Mouse (Mus musculus) right cerebral cortex, postnatal 14 days (tissue): ENCODE data around the gene Olfr830.
"Not testable (repeated sequence)": the region's sequence is repeated elsewhere in the genome, so short reads cannot be mapped to it uniquely, and the experiment has no call there.

Source experiments
- DNase-seq: peaks from one replicate; pipeline ENCODE4 v3.0.0; 2022

Gene Olfr830

DNA sequence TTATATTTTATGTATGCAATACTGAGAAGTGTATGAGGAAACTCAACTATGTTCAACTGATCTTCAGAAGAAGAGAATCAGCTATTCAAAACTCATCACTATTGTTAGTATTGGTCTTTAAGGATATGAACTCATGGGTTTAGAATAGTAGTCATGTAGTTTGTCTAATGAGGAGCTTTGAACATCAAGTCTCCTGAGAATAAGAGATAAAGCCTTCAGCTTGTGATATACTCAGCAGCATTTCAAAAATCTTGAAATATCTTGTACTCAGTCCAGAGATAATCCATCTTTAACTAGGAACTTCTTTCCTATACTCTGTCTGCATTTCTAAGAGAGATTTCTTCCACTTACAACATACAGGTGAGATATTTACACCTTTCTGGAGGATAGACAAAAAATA lies at the start of gene Olfr830:
TSS of gene Olfr830 (plus strand) at position 301 of the 400 bp plus-strand sequence.
- DNase-seq: no peak

DNA sequence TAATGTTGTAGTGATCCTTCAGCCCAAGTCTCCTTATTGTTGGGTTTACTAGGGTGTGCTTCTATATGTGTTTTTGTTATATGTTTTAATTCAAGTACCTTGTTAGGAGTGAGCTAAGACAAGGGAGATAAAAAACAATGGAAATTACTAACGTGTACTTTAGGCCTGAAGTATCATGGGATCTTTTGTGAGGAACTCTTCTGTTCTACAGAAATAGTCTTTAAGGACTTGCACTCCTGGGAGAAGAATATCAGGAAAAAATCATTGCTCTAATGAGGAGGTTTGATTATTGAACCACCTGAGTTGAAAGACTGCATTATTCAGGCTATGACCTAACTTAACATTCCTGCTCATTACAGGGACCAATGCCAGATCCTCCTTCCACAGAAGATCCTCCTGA lies 19.9 kb upstream of the Olfr830 start, which contains the start of gene Olfr829:
TSS of gene Olfr829 (plus strand) at position 301 of the 400 bp plus-strand sequence.
- no peak for DNase-seq

GRCm38 (mm10) chr9:18907699-18908098 lies 33.2 kb downstream of the Olfr830 start:
- not testable (repeated sequence) for DNase-seq

GRCm38 (mm10) chr9:18927921-18928320 lies 53.4 kb downstream of the Olfr830 start:
- DNase-seq: not testable (repeated sequence)
